9 mouse cellular contexts compared by ENCODE assay signal in genomic region chr19:32346624-32347341, GRCm38 (mm10). TPM values are rescaled to one million over a fixed set of nuclear protein-coding genes. Genes with fewer than 3 reads are reported as not detected.
DNase-seq lines count a peak whose midpoint lies in the region; ATAC-seq and TF ChIP-seq lines count a peak whose summit lies in the region.
"Had no signal": no experiment of that assay in that cellular context is flagged by ENCODE, and none has a peak within 500 bp of the region (broad histone marks: within the 10 kb centered on the region; RNA-seq: fewer than 3 reads in every experiment).

No protein-coding gene starts in this region.

- TF ChIP-seq POLR2A in testis, adult 2 months (IDR thresholded peaks at IDR 0.05; ENCODE audit: control insufficient read depth, low read depth, low read length): no peak

- H3K27me3 ChIP-seq in heart, embryonic 12.5 days (replicated peaks): no peaks in the 10 kb centered on the region
- H3K27me3 ChIP-seq in testis, adult 2 months (ENCODE audit: control insufficient read depth, insufficient read depth, low read length): no peaks in the 10 kb centered on the region
- H3K27me3 ChIP-seq in limb, embryonic 15.5 days: no peaks in the 10 kb centered on the region

- no peak overlapping the region for H3K9ac ChIP-seq in heart, embryonic 12.5 days
- H3K9ac ChIP-seq in limb, embryonic 15.5 days: no peak overlapping the region

- H3K4me3 ChIP-seq in heart, embryonic 12.5 days: no peak overlapping the region
- H3K4me3 ChIP-seq in testis, adult 2 months (ENCODE audit: control insufficient read depth, low read depth, low read length): no peak overlapping the region
- H3K4me3 ChIP-seq in limb, embryonic 15.5 days: no peak overlapping the region

- DNase-seq in heart, adult 9 months (ENCODE audit: low spot score in 2 of 2): no peak
- DNase-seq in testis, postnatal 14 days (ENCODE audit: low spot score): no peak
- no peak for DNase-seq in thymus, postnatal 36 days
- DNase-seq in left cerebral cortex, postnatal 10 days (ENCODE audit: extremely low spot score in 1 of 2, low spot score in 2 of 2): no peak
- DNase-seq: right cerebral cortex, postnatal 25 days had no signal

- WGBS in heart, embryonic 12.5 days: 80% methylated on average over 9 of the region's 9 CpGs
- 74% methylated on average over 9 of the region's 9 CpGs for WGBS in limb, embryonic 15.5 days

- peaks cover 75% of the 10 kb centered on the region for H3K4me1 ChIP-seq in heart, embryonic 12.5 days (replicated peaks)
- peaks cover 9% of the 10 kb centered on the region for H3K4me1 ChIP-seq in testis, adult 2 months (ENCODE audit: control insufficient read depth, insufficient read depth, low read length)
- H3K4me1 ChIP-seq in limb, embryonic 15.5 days: peaks cover 50% of the 10 kb centered on the region

- no peak for ATAC-seq in heart, embryonic 12.5 days (ENCODE audit: insufficient number of reproducible peaks, low FRiP score)
- no peak for ATAC-seq in limb, embryonic 15.5 days (ENCODE audit: insufficient number of reproducible peaks, low FRiP score, low TSS enrichment, low read depth)
- no peak for ATAC-seq in cerebellum, adult (ENCODE audit: insufficient number of reproducible peaks, low FRiP score, low TSS enrichment)

- intact Hi-C loops in left cerebral cortex, postnatal 10 days (cut with DNase I): loop anchor here (5.0 kb wide), 1 partner anchor 41 kb away; the partner anchor contains the start of gene Sgms1

- H3K4me2 ChIP-seq in heart, embryonic 12.5 days: 0 out of 2 replicates have a peak overlapping the region, but pooled peaks have one; percentile 4
- no peak overlapping the region for H3K4me2 ChIP-seq in limb, embryonic 15.5 days

- 0 out of 2 replicates have a peak, but pooled peaks cover 2% of the 10 kb centered on the region for H3K36me3 ChIP-seq in heart, embryonic 12.5 days
- H3K36me3 ChIP-seq in testis, adult 2 months (ENCODE audit: control insufficient read depth, insufficient read depth, low read length): no peaks in the 10 kb centered on the region; the same call in 1 of the 2 replicates
- no peaks in the 10 kb centered on the region; the same call in 1 of the 2 replicates for H3K36me3 ChIP-seq in limb, embryonic 15.5 days

- H3K9me3 ChIP-seq in heart, embryonic 12.5 days (replicated peaks): no peaks in the 10 kb centered on the region
- H3K9me3 ChIP-seq in limb, embryonic 15.5 days: no peaks in the 10 kb centered on the region

- TF ChIP-seq CTCF in testis, adult 2 months (IDR thresholded peaks at IDR 0.05; ENCODE audit: control insufficient read depth, insufficient read depth, insufficient replicate concordance, low read depth, low read length): no peak

- peak overlapping the region; percentile 83 for H3K27ac ChIP-seq in heart, embryonic 12.5 days (ENCODE audit: poor library complexity, severe bottlenecking)
- H3K27ac ChIP-seq in testis, adult 2 months (ENCODE audit: control insufficient read depth, insufficient read depth, low read depth, low read length): peak overlapping the region; percentile 42; the same call in 1 of the 2 replicates
- H3K27ac ChIP-seq in limb, embryonic 15.5 days: peak overlapping the region; percentile 72

RNA-seq across cellular contexts. Expression of gene Sgms1, which starts 42.7 kb away (rescaled TPM):
- 45.0 and 49.9 TPM in 2 replicates for polyA plus RNA-seq in heart, embryonic 12.5 days (2016; fragmentation: Nextera tagmentation; extraction: Ambion mirVana)
- polyA plus RNA-seq in testis, adult 2 months (2012; rRNA removed): 239 and 243 TPM in 2 replicates
- 45.6 and 49.8 TPM in 2 replicates for polyA plus RNA-seq in limb, embryonic 15.5 days (2015; fragmentation: Nextera tagmentation; extraction: Ambion mirVana)
- 10 to 100 TPM; 30.5 to 37.3 TPM for total RNA-seq in left cerebral cortex, postnatal 10 days (2021)
